Mouse (Mus musculus): ENCODE results near the gene Olfr868. TPM values are rescaled to one million over a fixed set of nuclear protein-coding genes. Genes with fewer than 3 reads are reported as not detected.

Gene Olfr868
- polyA plus RNA-seq (2016; fragmentation: Nextera tagmentation; extraction: Ambion mirVana), result not detected in 2 replicates

DNA sequence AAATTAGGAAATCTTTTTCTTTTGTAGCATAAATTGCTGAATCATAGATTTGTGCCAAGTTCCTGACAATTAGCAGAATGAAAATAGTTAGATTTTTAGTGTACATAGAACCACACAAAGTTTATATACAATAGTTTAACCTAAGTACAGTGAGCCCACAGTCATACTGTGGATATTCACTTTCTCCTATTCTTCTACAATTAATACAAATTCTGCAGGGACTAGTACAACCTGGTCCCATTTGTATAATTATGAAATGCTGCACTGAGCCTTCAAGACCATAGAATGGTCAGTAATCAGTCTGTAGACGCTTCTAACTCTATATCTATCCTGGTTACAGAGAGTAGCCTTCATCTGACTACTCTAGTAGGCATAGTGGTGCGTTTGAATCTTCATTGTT lies at the start of gene Olfr868:
Olfr868 (plus strand) TSS at position 301 of the 400 bp plus-strand sequence.
- no peaks in the 10 kb centered on the region for H3K4me1 ChIP-seq
- 0 out of 2 replicates have a peak, but pooled peaks cover 3% of the 10 kb centered on the region for H3K9me3 ChIP-seq (replicated peaks)
- H3K27me3 ChIP-seq (ENCODE audit: low read depth, poor library complexity, severe bottlenecking), result no peaks in the 10 kb centered on the region
- DNase-seq (ENCODE audit: low spot score), result no peak
- H3K4me3 ChIP-seq, result no peak within 1 kb of the TSS
- no peaks in the 10 kb centered on the region for H3K36me3 ChIP-seq
- no peak within 1 kb of the TSS for H3K27ac ChIP-seq
- 47% methylated on average over 2 of the region's 2 CpGs for WGBS

DNA sequence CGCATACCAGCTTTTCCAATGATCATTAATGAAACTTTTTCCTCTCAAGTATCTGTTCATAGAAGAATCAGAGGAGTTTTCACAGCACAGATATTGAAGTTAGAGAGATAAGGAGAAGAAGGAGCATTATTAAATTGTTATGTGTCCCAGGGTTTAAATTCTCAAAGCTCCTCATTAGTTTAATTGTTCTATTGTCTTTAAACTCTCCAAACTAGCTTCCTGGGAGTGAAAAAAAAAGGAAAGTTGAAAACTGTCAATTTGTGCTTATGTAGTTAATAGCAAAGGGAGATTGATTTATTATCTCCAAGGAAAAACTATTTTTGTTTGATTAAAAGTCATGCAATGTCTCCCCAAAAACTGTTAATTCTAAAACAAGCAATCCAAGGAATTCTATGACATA lies 41.0 kb upstream of the Olfr868 start, which contains the start of gene Olfr867:
Olfr867 (minus strand) TSS at position 101 of the 400 bp plus-strand sequence.
- no peak within 1 kb of the TSS for H3K27ac ChIP-seq
- H3K4me3 ChIP-seq, result no peak within 1 kb of the TSS
- no peaks in the 10 kb centered on the region for H3K36me3 ChIP-seq
- no peaks in the 10 kb centered on the region for H3K9me3 ChIP-seq (replicated peaks)
- H3K27me3 ChIP-seq (ENCODE audit: low read depth, poor library complexity, severe bottlenecking), result no peaks in the 10 kb centered on the region
- WGBS, result 84% methylated on average over 1 of the region's 1 CpGs
- DNase-seq (ENCODE audit: low spot score), result no peak
- H3K4me1 ChIP-seq, result no peaks in the 10 kb centered on the region

DNA sequence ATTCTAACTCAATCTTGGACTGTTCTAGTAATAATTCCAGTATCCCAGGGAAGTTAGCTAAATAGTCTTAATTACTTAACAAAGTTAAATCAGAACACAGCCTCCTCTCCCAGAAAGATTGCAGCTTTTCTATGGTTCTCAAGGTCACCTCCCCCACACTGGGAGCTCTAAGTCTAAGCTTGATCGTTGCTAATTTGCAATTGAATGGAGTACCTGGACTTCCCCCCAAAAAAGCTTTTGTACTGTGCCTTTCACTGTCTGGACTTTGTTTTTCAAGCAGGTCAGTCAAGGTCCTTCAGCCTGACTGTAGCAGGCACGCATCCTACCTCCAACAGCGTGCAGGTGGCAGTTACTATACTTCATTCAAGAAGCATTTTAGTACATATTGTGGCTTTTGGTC lies 28.2 kb upstream of the Olfr868 start:
- peaks cover 5% of the 10 kb centered on the region; the same call in 1 of the 2 replicates for H3K9me3 ChIP-seq (replicated peaks)
- H3K36me3 ChIP-seq, result no peaks in the 10 kb centered on the region
- no peak for DNase-seq (ENCODE audit: low spot score)
- H3K27me3 ChIP-seq (ENCODE audit: low read depth, poor library complexity, severe bottlenecking), result no peaks in the 10 kb centered on the region
- H3K4me3 ChIP-seq, result no peak overlapping the region
- 86% methylated on average over 3 of the region's 3 CpGs for WGBS
- H3K27ac ChIP-seq, result no peak overlapping the region
- no peaks in the 10 kb centered on the region for H3K4me1 ChIP-seq

DNA sequence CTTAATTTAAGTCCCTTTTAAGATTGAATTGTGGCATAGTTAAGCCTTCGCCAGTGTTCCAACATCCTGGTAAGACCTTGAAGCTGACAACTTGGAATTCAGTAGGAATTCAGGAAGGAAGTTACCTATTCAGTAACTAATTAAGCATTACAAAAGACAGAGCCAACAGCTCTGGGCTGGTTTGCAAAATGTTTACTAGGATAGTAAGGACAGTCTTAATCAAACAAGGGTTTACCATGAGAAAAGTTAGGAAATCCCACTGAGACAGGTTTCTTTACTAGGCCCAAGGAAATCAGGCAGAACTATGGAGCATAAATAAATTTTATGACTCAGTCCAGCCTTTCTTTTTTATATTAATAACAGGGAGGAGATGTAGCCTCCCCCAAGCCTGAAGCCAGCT lies 27.1 kb upstream of the Olfr868 start:
- WGBS, result 92% methylated on average over 1 of the region's 1 CpGs
- H3K36me3 ChIP-seq, result no peaks in the 10 kb centered on the region
- H3K27ac ChIP-seq, result no peak overlapping the region
- peaks cover 9% of the 10 kb centered on the region; the same call in 1 of the 2 replicates for H3K9me3 ChIP-seq (replicated peaks)
- H3K4me1 ChIP-seq, result no peaks in the 10 kb centered on the region
- no peaks in the 10 kb centered on the region for H3K27me3 ChIP-seq (ENCODE audit: low read depth, poor library complexity, severe bottlenecking)
- no peak for DNase-seq (ENCODE audit: low spot score)
- no peak overlapping the region for H3K4me3 ChIP-seq

DNA sequence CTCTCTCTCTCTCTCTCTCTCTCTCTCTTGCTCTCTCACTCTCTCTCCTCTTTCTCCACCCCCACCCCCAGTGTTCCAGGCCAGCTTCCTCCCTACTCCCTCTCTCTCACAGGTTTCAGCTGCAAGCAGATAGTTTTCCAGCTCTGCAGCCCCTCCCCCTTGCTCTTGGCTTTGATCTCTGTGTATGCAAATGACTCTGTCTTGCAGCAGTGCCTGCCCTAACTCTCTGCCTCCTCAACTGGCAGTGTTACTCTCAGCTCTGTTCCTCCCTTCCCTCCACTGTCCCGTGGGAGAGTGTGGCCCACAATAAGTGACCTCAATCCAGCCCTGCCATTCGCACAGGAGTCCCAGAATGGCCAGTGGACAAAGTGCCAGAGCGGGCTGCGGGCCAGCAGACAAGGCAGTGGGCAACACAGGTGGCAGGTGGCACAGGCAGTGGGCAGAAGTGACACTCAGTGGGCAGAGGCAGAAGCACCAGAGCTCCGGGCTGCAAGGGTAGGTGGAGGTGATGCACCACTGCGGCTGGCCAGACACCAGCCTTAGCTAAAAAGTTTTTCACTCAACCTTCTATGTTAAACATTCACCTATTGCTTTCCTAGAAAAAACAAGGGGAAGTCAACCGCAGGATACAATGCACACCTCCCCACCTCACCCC lies 24.8 kb upstream of the Olfr868 start:
- WGBS, result 63% methylated on average over 7 of the region's 7 CpGs
- no peak overlapping the region for H3K27ac ChIP-seq
- peaks cover 9% of the 10 kb centered on the region; the same call in 1 of the 2 replicates for H3K9me3 ChIP-seq (replicated peaks)
- no peak for DNase-seq (ENCODE audit: low spot score)
- no peaks in the 10 kb centered on the region for H3K4me1 ChIP-seq
- no peak overlapping the region for H3K4me3 ChIP-seq
- H3K27me3 ChIP-seq (ENCODE audit: low read depth, poor library complexity, severe bottlenecking), result no peaks in the 10 kb centered on the region
- H3K36me3 ChIP-seq, result no peaks in the 10 kb centered on the region

DNA sequence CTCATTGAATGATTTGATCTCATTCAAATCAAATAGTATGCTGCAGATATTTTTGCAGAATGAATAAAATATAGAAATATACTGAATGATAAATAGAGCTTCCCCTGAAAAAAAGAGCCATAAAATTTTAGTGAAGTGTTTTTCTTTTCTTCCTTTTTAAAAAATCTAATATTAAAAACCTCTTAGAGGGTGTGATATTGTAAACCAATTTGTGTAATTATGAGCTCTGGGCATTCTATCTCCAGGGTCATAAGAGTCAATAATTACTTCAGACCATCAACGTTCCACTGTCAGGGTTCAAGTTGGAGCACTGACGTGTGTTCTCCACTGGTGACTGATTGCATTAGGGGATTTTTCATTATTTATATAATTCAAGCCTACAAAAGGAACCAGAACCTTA lies 30.3 kb downstream of the Olfr868 start, which contains the start of gene Olfr869:
Olfr869 (plus strand) TSS at position 301 of the 400 bp plus-strand sequence.
- DNase-seq (ENCODE audit: low spot score), result no peak
- Histone ChIP-seq H3K9me3 (replicated peaks) (no peaks in the 10 kb centered on the region), H3K4me3 (no peak within 1 kb of the TSS), H3K27me3 (ENCODE audit: low read depth, poor library complexity, severe bottlenecking) (no peaks in the 10 kb centered on the region), H3K36me3 (no peaks in the 10 kb centered on the region), H3K4me1 (no peaks in the 10 kb centered on the region), H3K27ac (no peak within 1 kb of the TSS)
- 81% methylated on average over 2 of the region's 2 CpGs for WGBS

DNA sequence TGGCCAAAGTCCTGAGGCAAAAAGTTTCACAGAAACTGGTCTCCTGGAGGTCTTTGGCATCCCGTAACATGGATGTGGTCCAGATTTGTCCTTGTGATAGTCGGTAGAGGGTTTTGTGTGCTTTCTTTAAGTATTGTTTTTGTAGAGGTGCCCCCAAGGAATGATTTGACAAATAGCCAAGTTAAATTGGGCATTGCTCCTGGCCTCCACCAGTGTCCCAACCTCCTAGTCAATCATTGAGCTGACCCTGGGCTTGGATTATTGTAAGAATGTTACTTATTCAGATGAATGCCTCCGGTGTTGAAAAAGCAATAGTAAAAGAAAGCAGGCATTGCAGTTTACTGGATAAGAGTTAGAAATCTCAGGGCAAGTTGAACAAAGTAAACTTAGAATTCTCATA lies 51.3 kb downstream of the Olfr868 start:
- Histone ChIP-seq H3K27me3 (ENCODE audit: low read depth, poor library complexity, severe bottlenecking) (no peaks in the 10 kb centered on the region), H3K36me3 (no peaks in the 10 kb centered on the region), H3K4me3 (no peak overlapping the region), H3K4me1 (no peaks in the 10 kb centered on the region), H3K9me3 (replicated peaks) (peaks cover 8% of the 10 kb centered on the region), H3K27ac (no peak overlapping the region)
- DNase-seq (ENCODE audit: low spot score), result no peak
- WGBS, result 88% methylated on average over 3 of the region's 3 CpGs

Other genes starting within 250 kb of the Olfr868 start
- gene Olfr860, start 248.9 kb upstream of the Olfr868 start, polyA plus RNA-seq (2016; fragmentation: Nextera tagmentation; extraction: Ambion mirVana), result not detected in 2 replicates
- gene Olfr862, start 210.6 kb upstream of the Olfr868 start, polyA plus RNA-seq (2016; fragmentation: Nextera tagmentation; extraction: Ambion mirVana), result not detected in 2 replicates
- gene Olfr77, start 181.8 kb upstream of the Olfr868 start, polyA plus RNA-seq (2016; fragmentation: Nextera tagmentation; extraction: Ambion mirVana), result 0.14 TPM in 2 replicates
- not detected in 2 replicates for gene Olfr866, start 70.6 kb upstream of the Olfr868 start, polyA plus RNA-seq (2016; fragmentation: Nextera tagmentation; extraction: Ambion mirVana)
- not detected in 2 replicates for gene Olfr867, start 41.1 kb upstream of the Olfr868 start, polyA plus RNA-seq (2016; fragmentation: Nextera tagmentation; extraction: Ambion mirVana)
- gene Olfr869, start 30.4 kb downstream of the Olfr868 start, polyA plus RNA-seq (2016; fragmentation: Nextera tagmentation; extraction: Ambion mirVana), result not detected in 2 replicates
- gene Olfr870, start 75.4 kb downstream of the Olfr868 start, polyA plus RNA-seq (2016; fragmentation: Nextera tagmentation; extraction: Ambion mirVana), result not detected in 2 replicates
- gene Olfr871, start 113.6 kb downstream of the Olfr868 start, polyA plus RNA-seq (2016; fragmentation: Nextera tagmentation; extraction: Ambion mirVana), result not detected in 2 replicates
- gene Olfr872, start 138.5 kb downstream of the Olfr868 start, polyA plus RNA-seq (2016; fragmentation: Nextera tagmentation; extraction: Ambion mirVana), result not detected in 2 replicates
- gene Olfr39, start 183.7 kb downstream of the Olfr868 start, polyA plus RNA-seq (2016; fragmentation: Nextera tagmentation; extraction: Ambion mirVana), result not detected in 2 replicates
- gene Olfr873, start 199.9 kb downstream of the Olfr868 start, polyA plus RNA-seq (2016; fragmentation: Nextera tagmentation; extraction: Ambion mirVana), result not detected in 2 replicates
- gene Olfr18, start 237.5 kb downstream of the Olfr868 start, polyA plus RNA-seq (2016; fragmentation: Nextera tagmentation; extraction: Ambion mirVana), result not detected in 2 replicates

All from limb, embryonic 10.5 days (tissue).